Mouse (Mus musculus) T-cell, adult 2 months (primary cell): ENCODE measurements around the gene Arhgef17.

Experiments
- DNase-seq: peaks from one replicate; pipeline ENCODE4 v3.0.0; 2022; ENCODE audit warnings: low spot score

Gene Arhgef17

GRCm38 (mm10) chr7:100845026-100845400 is 86.9 kb downstream of the Arhgef17 start:
- DNase-seq = no peak

DNA sequence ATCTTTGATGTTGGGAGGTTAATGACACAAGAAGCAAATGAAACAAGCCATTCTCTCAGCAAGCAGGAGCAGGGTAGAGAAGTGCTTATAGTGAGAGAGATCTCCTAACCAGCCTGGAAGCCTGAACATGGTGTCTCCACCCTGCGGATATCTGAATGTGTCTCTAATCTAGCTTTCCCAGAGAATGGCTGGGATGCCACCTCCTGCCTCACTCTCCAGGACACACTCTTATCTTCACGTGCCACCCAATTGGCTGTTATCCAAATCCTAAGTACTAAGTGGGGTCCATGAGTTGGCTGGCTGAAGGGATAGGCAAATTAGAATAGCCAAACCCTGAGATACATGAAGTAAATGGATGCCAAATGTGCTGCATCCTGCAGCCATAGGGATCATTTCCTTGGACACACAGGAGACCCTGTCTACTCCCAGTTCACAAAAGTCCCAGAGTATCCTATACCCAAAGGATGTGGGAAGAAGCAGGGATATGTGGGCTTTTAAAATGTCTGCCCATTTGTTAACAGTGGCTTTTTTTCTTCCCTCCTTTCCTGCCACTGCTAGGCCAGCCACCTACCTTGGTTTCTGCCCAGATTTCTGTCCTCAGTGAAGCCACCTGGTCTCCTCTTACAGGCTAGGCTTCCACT is 87.4 kb downstream of the Arhgef17 start:
- no peak for DNase-seq

DNA sequence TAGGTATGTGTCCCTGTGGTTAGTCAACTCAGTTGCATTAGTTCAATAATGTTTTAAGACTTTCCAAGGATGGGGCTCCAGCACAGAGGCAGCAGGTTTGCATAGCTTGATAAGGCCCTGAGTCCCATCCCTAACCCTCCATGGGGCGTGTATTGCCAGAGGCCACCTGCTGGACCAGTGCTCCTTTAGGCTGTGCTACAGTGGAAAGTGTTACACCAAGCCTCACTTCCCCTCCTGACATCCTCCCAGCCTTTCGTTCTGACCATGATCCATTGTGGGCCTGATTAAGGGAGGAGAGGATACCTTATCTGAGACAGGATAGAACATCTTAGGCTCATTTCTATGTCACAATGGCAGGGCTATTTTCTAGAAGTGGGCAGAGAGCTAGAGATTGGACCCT is 88.0 kb downstream of the Arhgef17 start:
- DNase-seq = no peak

DNA sequence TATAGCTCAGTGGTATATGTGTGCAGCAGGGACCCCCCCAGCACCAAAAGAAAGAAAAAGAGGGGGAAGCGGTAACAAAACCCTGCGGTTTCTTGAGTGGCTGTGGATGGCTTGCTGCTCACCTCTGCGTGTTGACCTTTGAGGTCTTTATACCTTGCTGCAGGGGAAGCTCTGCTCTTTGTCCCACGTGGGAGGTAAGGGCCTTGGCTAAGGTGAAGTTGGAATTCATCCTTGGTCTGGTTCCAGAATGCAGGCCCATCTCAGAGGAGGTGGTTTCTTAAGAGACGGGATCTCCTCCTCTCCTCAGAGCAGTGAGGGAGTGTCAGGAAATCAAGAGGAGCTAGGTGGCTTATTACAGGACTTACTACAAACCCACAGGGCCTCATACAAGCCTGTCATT is 89.7 kb downstream of the Arhgef17 start:
- no peak for DNase-seq

- DNase-seq = no peak
These were observed 90.3 kb downstream of the Arhgef17 start for GRCm38 (mm10) chr7:100841608-100842007.

DNA sequence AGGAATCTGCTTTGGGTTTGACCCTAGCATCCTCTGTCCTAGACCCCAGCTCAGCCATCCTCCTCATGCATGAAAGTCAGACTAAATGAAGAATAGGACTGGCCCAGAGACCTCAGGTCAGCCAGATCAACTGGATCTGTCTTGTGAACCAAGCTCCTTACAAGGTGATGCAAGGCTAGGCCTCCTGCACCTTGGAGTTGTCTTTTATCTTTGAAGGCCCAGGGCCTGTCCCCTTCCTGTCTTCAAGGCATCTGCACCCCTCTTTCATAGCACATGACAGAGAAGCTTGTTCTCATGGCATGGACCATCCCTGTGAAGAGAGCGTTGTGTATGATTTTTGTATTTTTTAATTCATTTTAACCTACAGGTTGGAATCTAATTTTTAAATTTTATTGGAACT is 91.0 kb downstream of the Arhgef17 start:
- no peak for DNase-seq

- DNase-seq = no peak
These were observed 92.1 kb downstream of the Arhgef17 start for GRCm38 (mm10) chr7:100839632-100840402.

GRCm38 (mm10) chr7:100837701-100838100 is 94.2 kb downstream of the Arhgef17 start:
- no peak for DNase-seq

DNA sequence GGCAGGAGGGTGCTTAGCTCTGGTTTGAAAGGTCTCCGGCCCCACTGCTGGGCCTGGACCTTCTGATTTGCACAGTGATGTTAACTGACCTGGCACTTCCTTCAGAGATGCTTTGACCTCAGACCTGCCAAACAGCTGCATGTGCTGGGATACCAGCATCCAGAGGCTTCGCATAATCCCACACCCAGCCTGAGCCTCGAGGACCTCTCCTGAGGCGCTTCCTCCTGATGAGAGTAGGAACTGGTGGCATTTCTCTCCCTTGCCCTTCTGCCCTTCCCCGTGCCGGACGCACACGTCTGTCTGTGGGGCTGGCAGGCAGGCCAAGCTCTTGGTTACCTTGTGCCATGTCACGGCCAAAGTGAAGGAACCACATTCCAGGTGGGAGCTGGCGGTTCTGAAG is 95.2 kb downstream of the Arhgef17 start:
- no peak for DNase-seq

GRCm38 (mm10) chr7:100835711-100836110 is 96.2 kb downstream of the Arhgef17 start:
- DNase-seq = no peak

DNA sequence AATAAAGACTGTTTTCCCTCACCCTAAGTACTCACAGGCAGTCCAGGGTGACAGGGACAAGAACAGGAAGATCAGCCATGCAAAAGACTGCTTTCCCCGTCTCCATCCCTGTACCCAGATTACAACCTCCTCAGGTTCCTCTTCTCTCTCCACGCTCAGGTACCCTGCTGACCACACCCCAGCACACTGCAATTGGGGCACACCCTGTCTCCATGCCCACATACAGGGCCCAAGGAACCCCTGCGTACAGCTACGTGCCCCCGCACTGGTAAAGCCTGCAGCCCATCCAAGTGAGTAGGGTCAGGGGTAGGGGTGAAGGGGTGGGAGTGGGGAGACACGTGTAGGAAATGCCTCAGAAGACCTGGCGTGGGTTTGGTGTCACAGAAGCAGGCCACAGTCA is 96.7 kb downstream of the Arhgef17 start:
- no peak for DNase-seq

- DNase-seq = no peak
These were observed 98.0 kb downstream of the Arhgef17 start for GRCm38 (mm10) chr7:100833859-100834258.

DNA sequence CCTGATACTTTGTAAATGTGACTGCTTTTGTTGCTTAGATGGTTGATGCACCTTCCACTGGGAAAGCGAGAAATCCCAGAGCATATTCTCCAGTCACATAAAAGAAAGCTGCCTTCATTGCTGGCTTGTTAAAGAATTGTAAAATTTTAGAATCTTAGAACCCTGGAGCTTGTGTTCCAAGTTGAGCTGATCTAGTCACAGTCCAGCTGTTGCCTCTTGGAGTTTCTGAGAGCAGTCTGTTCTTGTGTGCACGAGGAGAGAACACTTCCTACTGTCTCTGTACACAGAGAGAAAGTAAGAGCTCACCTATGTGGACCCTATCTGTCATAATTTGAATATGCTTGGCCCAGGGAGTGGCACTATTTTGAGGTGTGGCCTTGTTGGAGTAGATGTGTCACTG is 103.4 kb downstream of the Arhgef17 start:
- DNase-seq = no peak

DNA sequence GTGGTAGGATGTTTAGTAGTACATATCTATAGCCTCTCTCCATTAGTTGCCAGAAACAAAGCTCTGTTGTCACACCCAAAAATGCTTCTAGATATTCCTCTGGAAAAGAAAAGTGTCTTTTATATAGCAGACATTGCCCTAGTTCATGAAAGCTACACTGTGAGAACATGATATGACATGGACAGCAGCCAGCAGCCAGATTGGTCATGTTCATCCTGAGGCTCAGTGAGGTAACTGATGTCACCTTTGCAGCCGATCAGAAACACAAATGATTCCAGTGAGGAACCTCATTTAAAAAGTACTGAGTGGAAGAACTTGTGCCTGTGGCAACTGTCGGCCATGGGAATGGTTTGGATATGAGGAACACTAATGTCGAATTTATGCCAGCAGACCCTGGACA is 107.2 kb downstream of the Arhgef17 start:
- DNase-seq = no peak
